Mouse (Mus musculus): ENCODE results near the gene Irf2bpl.
A peak's percentile ranks its signal among the peaks of the same experiment; 100 is the strongest.

Irf2bpl gene

DNA sequence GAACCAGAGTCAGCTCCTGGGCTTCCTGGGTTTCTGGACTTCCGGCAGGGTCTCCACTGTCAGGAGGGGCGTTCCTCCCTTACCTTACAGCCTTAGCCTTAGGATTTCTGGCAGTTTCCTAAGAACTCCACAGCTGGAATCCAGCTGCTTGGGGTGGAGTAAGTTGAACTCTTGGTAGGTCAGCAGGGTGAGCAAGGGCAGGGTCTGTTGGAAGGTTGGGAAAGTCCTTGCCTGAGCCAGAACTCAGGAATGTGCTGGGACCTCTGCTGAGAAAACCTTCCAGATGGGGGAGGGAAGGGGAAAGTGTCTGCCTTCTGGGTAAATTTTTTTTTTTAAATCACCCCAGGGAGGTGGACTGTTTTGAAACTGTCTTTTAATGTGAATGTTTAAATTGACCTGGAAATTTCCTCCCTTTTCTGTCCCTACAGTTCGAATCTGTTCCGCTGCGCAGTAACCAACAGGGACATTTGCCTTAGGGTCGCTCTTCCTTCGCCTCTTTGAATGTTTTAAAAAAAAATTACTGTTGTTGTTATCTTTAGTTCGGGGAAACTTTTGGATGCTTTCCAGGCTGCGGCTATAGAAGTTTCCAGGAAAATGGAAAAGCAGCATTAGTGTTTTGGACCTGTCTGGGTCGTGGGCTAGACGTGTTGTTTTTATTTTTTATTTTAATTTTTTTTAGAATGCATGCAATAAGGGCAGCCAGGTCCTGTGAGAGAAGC lies 15.0 kb upstream of the Irf2bpl start:
- no peak for DNase-seq (ENCODE audit: low spot score in 2 of 2)

DNA sequence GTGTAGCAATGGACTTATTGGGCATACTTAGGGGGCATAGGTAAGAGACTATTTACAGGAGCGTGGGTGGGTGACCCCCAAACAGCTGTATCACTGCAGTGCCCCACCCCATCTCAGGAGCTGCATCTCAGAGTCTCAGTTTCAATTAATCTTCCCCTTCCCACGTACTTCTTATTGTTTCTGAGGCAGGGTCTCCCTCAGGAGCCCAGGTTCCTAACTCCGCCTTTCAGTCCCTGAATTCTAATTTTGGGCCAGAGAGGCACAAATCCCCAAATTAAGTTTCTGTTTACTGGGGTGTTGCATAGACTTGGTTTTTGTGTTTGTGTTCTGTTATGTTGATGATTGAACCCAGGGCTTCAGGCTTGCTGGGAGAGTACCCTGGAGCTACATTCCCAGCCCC lies 13.8 kb upstream of the Irf2bpl start:
- DNase-seq (ENCODE audit: low spot score in 2 of 2), result no peak

DNA sequence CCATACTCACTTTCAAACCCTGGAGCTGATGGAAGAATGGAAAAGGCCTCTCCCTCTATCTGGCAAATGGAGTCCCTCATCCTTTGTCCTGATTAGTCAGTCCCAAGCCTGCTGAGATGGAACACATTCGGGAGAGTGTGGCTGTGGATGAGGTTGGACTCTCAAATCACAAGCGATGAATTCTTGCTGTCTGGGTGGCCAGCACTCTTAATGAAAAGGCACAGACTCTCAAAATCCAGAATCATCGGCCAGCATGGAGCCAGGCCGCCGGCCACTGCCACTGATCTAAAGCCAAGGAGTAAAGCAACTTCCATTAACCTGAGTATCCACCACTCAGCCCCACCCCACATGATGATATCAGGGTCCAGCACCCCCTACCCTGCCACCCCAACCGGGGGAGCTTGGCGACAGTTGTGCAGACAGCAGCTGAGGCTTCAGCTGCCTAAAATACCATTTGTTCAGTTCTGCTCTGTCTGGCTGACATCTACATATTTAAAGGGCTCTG lies 13.2 kb upstream of the Irf2bpl start:
- no peak for DNase-seq (ENCODE audit: low spot score in 2 of 2)

DNA sequence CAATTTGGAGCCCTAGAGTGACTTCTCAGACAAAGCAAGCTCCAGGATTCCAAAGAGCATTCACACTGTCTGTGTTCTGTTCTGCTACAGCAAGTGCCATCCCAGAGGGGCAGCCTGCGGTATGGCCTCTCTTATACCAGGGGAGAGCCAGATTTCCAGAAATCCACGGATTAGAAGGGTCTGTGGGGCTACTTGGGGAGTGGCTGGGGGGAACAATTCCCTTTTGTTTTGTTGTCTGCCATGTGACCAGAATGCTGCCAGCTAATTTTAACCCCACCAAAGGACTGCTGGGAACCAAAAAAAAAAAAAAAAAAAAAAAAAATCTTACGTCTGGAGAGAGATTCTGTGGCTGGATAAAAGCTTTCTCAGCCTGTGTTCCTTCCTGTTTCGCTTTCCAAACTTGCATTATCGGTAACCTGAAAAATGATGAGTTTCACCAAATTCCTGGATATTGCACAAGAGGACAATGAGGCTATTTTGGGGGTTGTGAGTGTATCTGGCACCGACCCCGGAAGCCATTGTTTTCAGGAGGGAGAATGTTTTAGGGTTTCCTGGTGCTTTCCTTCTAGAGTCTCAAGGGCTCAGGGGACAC lies 12.4 kb upstream of the Irf2bpl start:
- DNase-seq (ENCODE audit: low spot score in 2 of 2), result no peak

DNA sequence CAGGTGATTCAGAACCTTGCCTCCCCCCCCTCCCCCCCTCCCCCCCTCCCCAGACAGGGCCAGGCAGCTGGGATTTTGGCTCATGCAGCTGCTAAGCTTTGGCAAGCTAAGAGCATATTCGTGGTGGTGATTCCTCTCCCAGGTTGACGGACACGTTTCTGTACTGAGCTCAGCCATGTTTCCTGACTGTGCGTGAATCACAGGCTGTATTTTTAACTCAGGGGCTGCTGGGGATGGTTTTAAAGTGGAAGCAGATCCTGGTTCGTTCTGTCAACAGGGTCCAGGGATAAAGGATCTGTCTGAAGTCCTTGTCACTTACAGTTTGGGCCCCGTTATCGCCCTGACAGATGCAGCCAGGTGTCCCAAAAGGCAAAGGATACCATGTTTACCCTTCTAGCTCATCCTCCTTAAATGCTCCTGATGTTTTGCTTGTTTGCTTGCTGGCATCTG lies 11.9 kb upstream of the Irf2bpl start:
- no peak for DNase-seq (ENCODE audit: low spot score in 2 of 2)

DNA sequence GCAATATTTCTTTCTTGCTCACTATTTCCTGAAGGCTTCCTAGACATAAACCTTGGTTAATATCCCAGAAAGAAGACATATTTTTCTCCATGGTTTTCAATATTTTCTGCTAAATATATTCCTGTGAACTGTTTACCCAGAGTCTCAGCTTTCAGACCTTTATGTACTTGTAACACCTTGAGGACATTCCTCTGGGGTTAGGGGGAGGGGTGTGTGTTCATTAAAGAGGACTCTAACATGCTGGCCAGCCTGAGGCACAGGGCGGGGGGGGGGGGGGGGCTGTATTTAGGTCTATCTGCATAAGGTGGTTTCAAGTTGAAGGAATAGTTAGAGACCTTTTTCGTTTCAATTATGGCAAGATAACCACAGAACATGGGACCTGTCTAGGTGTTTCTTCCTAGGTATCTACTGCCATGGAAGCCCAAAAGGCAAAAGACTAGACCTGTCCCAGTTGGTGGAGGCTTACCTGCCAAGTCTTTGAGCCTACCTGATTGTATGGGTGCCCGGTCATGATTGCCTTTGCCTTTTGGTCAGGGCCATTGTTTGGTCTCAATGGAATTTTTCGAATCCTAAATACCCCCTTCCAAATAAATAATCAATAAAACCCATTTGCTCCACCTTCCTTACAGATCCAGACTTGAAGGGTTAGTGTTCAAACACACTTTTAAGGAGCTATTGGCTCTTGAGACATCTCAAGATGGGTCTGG lies 11.3 kb upstream of the Irf2bpl start:
- DNase-seq (ENCODE audit: low spot score in 2 of 2), result no peak

DNA sequence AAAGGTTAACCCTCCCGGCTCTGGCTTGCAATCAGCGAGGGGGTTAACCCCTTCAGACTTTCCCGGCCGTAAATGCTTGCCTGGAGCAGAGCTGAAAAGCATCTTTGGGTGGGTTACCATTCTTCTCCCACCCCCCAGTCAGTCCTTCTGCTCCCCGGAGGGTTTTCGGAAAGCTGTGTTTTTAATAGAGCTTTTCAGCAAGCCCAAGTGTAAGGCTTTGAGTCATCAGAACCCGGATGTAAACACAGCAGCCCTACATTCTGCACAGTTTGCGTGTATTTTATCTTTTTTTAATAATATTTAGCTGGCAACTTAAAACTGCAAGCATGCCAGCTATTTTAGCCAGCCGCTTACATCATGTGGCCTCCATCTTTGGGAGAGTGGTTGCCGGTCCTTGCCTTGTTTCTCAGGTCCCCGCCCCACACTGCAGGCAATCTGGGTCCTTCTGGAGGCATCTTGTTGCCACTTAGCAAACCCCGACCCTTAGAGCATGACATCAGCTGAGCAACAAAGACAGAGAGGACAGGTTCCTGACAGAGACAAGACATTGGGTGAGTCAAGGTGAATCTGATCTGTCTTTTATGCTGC lies 10.3 kb upstream of the Irf2bpl start:
- no peak for DNase-seq (ENCODE audit: low spot score in 2 of 2)

DNA sequence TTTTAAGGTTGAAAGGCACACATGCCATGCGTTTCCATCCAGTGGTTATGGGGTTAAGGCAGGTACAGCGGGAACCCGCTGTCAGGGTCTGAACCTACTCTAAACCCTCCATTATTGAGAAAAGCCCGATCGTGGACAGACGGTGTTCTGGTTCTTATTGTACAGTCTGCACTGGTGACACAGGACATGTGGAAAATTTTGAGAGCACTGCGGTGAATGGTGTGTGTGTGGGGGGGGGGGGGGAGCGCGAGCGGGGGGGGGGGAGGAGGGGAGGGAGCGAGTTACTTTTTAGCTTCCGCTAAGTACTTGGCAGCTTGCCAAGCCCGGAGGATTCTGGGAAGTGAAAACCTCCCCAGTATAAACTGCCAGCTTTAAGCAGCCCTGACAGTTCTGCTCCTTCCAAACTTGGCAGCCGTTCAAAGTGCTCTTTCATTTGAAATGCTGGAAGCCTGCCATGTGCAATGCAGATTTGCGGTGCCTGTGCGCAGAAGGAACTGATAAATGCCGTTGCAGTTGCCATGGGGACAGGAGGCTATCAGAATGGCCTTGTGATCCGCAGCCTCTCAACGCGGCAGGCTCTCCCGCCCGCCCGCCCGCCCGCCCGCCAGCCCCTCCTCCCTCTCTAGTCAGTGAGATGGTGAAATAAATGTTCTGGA lies 9.7 kb upstream of the Irf2bpl start:
- peak; percentile 97 to 98 for DNase-seq (ENCODE audit: low spot score in 2 of 2)

DNA sequence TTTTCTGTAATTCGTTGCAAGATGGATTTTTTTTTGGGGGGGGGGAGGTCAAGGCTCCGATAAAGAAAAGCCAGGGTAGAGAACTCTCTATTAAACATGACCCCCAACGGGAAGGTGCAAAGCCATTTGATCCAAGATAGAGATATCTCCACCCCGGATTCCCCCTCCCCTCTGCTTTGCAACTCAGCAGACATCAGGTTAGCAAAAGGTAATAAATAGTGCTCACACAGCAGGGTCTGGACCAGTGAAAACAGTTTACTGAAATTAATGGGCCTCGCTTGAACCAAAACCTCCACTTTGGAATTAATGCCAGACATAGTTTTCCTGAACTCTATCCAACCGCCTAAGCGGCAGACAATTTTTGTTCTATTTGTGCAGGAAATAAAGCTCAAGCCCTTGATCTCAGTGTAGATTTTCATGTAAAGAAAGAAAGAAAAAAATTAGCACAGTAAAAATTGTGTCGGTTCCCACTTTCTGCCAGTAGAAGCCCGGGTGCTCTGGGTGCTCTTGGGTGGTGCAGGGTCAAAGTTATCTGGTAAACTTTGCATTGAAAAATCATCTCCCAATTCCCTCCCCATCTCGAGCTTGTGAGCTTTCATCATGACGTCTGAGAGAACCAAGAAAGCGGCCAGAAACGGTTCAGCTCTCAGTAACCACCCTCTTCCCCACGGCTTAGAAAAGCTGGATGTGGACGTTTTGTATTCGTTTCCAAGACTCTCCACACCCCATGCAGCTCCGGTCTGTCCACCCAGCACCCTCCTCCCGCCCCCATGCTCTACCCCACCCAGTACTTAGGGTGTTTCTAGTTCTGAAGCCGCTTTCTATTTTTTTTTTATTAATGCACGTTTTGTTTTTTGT lies 9.0 kb upstream of the Irf2bpl start:
- DNase-seq (ENCODE audit: low spot score in 2 of 2), result no peak

DNA sequence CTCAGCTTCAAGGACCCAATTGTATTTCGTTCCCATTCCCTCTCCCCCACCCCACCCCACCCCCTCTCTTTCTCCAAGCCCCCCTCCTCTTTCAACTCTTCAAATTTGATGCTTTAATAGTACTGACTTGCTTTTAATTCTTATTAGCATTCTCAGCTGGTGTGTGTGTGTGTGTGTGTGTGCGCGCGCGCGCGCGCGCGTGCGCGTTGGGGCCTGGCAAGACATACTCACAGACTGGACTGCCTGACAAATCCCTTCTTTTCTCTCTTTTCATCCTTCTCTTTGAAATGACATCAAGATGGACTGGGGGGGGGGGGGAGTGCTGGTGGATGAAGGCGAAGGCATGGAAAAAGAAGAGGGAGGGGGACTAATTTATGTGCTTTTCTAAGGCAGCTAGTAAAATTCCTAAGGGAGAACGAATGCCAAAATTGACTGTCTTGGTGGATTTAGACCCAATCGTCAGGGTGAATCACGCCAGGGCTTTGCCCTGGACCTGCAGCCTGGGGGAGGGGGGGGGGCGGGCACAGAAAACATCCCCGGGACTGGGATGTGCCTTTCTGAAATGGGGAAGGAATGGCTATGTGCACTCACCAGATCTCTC lies 8.2 kb upstream of the Irf2bpl start:
- DNase-seq (ENCODE audit: low spot score in 2 of 2), result no peak

DNA sequence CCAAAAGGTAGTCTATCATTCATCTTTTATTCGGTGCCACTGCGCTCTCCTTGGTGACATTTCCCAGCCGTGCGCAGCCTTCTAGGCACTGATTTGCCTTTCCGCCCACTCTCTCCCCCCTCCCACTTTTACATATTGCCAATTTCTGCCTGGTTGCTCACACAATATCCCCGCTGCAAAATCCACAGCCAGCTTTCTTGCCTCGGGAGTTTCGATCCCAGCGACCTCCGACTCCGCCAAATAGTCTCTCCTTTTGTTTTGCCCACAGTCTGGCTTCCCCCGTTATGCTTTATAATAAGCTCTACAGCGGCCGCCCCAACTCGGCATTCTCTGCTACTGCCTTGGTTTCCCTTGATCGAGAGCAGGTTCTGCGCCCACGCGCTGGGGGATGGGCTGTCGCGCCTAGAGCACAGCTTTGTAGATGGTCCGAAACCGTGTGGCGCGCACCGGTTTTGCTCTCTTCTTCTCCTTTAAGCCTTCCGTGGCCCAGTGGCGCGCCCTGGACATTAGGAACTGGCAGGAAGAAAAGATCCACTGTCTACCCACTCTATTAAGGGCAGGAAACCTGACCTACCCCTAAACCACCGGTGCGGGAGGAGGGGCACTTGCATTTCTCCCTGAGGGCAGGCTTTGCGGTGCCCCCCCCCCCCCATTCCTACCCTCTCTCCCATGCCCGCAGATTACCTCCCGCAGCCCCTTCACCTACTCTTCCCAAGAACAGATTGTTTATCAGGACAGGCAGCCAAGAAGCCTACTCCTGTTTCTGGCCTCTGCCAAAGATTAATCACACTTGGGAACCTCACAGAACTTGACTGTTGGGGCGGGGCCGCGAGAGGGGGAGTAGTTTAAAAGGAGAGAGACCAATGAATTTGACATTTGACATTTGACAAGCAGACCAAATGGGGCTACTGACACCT lies 7.4 kb upstream of the Irf2bpl start:
- no peak for DNase-seq (ENCODE audit: low spot score in 2 of 2)

DNA sequence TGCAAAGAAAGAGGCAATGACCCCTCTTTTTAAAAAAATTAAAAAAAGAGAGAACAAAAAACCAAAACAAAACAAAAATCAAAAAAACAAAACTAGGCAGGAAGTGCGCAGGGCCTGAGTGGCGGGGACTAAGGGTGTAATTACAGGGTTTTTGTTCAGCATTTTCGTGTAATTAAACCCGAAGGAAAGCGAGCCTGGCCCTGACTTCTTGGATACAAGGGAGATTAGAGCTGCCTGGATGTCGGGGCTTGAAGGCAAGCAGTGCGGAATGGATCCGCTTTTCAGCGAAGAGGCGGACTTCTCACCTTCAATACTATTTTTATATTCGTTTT lies 6.8 kb upstream of the Irf2bpl start:
- no peak for DNase-seq (ENCODE audit: low spot score in 2 of 2)

DNA sequence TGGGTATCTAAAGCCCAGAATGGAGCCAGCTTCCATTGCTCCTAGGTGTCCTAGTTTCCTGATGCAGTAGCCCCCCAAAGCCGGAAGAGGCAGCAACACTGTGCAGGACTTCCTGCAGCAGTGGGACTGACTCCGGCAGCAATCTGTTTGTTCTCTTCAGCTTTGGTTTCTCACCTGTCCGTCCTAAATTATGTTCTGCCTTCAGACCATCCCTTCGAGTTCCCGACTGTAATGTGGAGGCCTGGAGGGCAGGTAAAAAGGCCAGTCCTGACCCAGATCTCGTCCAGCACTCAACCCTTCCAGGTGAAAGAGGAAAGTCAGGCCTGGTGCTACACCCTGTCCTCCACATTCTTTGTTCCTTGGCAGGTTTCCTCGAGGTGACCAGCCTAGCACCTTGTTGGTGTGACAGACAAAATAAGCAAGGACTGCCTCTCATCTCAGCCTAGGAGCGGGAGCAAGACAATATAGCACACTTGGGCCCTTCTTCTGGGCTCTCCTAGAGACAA lies 6.3 kb upstream of the Irf2bpl start:
- DNase-seq (ENCODE audit: low spot score in 2 of 2), result no peak

DNA sequence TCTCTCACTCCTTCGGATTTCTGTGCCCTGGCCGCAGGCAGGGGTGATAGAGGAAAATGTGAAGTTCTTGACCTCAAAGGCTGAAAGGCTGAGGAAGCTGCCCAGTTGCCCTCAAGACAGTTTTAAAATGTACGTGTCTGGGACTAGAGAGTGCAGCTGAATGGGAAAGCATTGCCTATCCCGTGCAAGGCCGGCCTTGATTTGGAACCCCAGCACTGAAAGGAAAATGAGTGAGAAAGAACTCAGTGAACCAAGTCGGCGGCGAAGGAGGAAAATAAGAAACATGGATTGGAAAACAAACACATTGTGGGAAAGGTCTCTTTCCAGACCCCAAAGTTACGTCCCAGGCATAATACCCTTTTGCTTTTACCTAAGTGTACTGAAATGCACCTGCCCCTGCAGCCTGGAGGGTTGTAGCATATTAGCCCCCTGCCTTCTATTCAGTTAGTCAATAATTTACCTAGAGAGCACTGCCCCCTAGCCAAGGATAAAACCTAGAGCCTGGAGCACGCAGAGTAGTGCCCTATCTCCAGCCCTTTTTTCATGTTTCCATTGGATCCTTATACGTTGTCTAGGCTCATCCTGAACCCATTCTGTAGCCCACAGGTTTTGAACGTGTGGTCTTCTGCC lies 5.6 kb upstream of the Irf2bpl start:
- DNase-seq (ENCODE audit: low spot score in 2 of 2), result no peak

DNA sequence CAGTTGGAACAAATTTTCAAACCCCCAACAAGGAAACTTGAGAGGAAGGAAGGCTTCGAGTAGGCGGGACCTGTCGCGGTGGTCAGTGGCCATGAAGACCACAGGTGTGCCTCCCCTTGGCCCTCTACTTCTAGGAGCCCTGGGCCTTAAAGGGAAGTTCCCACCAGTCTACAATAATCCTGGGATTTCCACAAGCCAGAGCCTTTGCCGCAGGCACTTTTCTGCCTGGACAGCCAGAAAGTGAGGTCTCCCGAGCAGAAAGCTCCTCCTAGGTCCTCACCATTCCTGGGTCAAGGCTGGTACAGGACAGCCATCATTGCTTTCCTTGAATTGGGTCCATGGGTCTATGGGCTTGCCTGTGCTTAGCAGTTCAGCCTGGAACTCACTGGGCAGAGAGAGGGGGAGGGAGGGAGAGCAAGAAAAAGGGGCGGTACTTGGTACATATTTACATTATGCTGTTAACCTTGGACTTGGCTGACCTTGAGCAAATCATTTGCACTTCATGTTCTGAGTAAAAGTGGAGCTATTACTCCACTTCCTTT lies 4.6 kb upstream of the Irf2bpl start:
- no peak for DNase-seq (ENCODE audit: low spot score in 2 of 2)

DNA sequence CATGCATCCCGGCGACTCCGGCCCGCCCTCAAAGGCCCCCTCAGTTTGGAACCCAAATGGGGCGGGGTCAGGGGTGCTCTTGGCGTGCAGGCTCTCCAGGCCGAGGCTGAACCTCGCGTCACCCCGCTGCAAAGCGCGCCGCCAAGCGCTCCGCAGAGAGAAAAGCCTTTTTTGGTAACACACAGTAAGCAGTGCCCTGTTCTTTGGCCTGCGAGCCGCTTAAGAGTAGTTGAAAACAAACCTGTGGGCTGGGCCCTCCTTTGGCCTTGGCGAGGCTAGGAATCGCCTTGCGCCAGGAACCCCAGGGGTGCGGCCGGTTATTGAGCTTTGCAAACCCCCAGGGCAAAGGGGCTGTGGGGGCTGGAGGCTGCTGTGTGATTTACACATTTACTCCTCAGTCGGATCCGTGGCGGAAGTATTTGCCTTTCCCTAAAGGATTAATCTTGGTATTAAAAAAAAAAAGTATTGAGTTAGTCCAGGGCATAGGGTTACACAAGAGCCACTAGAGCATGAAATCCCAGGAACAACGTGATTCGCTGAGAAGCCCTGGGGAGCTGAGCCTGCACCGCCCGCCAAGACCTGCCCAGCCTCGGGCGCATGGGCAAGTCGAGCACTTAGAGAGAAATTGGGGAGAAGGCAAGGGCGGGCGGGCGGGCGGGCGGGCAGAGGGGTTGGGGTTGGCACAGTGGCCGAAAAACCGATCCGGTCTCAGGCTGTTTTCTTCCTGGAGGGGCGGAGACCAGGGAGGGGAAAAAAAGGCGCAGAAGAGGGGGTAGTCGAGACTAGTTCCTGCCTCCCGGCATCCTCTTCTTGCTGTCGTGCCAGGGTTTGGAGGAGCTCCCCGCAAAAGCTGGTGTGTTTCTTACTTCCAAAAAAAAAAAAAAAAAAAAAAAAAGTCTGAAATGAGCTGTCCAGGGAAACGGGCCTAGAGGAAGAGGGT lies 3.8 kb upstream of the Irf2bpl start:
- no peak for DNase-seq (ENCODE audit: low spot score in 2 of 2)

DNA sequence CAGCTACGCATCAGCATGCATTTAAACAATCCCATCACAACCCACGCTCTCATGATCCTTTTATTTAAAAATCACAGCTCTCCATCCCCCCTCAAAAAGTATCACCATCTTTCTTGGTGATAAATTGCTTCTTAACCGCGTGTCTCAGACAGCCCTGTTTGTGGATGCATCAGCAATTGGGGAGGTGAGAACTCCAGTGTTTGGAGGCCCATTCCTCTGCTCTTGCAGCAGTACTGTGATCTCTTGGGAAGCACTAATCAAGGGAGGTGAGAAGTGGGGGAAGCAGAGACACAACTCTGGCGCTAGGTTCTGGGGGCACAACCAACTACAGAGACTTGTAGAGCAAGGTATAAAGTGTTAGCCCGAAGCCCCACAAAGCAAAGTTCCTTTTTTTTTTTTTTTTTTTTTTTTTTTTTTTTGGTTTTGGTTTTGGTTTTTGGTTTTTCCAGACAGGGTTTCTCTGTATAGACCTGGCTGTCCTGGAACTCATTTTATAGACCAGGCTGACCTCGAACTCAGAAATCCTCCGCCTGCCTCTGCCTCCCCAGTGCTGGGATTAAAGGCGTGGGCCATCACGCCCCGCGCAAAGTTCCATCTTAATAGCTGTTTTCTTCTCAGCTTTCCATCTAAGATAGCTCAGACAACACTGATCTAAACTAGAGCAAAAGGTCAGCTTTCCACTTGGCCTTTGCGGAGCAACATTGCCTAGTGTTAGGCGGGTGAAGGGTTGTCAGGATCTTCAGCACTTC lies 3.0 kb upstream of the Irf2bpl start:
- no peak for DNase-seq (ENCODE audit: low spot score in 2 of 2)
